Mouse (Mus musculus) lung, adult 2 months (tissue): ENCODE measurements at regions not wholly inside any gene's neighbourhood (a gene's known extent, or its start where the extent isn't known, plus 50 kb on each side); places are given as distances from the start of the nearest gene placed in this dataset.

Experiments used
- DNase-seq: peaks from one replicate; pipeline ENCODE4 v3.0.0; 2022
- H3K4me1 ChIP-seq: fragments of 200-500 bp; 2 replicates; pipeline ENCODE4 v1.6.1; 2011; ENCODE audit warnings: low read length; ENCODE audit not compliant: control insufficient read depth, insufficient read depth
- H3K4me3 ChIP-seq: fragments of 200-500 bp; replicated peaks from 2 replicates; pipeline ENCODE3; 2011; ENCODE audit warnings: low read depth, mild to moderate bottlenecking, control low read depth, low read length; ENCODE audit errors: extremely low read depth
- CTCF ChIP-seq: fragments of 200-500 bp; IDR thresholded peaks from 2 replicates; pipeline ENCODE4 v1.5.1; 2011; ENCODE audit warnings: mild to moderate bottlenecking, low read length, control low read depth; ENCODE audit not compliant: insufficient read depth
- POLR2A ChIP-seq: fragments of 200-500 bp; IDR thresholded peaks from 2 replicates; pipeline ENCODE4 v1.6.1; 2011; ENCODE audit warnings: low read depth, mild to moderate bottlenecking, control low read depth, low read length, borderline replicate concordance; ENCODE audit errors: extremely low read depth
- WGBS: fragments of 180-500 bp; shearing (Covaris S2); methylation state at CpG from one replicate; pipeline ENCODE4 v1.1.7; 2018; 5-methylcytosine and 5-hydroxymethylcytosine counted together

GRCm38 (mm10) chr10:17374047-17374446 lies 349.0 kb upstream of the Cited2 start:
- no peak for DNase-seq
- WGBS, result 70% methylated on average over 2 of the region's 2 CpGs
- TF ChIP-seq POLR2A (no peak), CTCF (no peak)
- Histone ChIP-seq H3K4me1 (no peaks in the 10 kb centered on the region), H3K4me3 (no peak overlapping the region)

GRCm38 (mm10) chr10:17382990-17383389 lies 340.0 kb upstream of the Cited2 start:
- 76% methylated on average over 6 of the region's 6 CpGs for WGBS
- TF ChIP-seq CTCF (no peak), POLR2A (no peak)
- Histone ChIP-seq H3K4me1 (no peaks in the 10 kb centered on the region), H3K4me3 (no peak overlapping the region)
- no peak for DNase-seq

- no peak overlapping the region for H3K4me3 ChIP-seq
- 41% methylated on average over 1 of the region's 1 CpGs for WGBS
- H3K4me1 ChIP-seq, result no peaks in the 10 kb centered on the region
- no peak for TF ChIP-seq POLR2A
- no peak for TF ChIP-seq CTCF
- no peak for DNase-seq
These were observed 337.8 kb upstream of the Cited2 start for GRCm38 (mm10) chr10:17385181-17385580.

GRCm38 (mm10) chr10:17387296-17387695 lies 335.7 kb upstream of the Cited2 start:
- DNase-seq, result no peak
- no peaks in the 10 kb centered on the region for H3K4me1 ChIP-seq
- TF ChIP-seq POLR2A (no peak), CTCF (no peak)
- no peak overlapping the region for H3K4me3 ChIP-seq
- 63% methylated on average over 4 of the region's 4 CpGs for WGBS

- no peak for DNase-seq
- TF ChIP-seq POLR2A, result no peak
- WGBS, result 91% methylated on average over 8 of the region's 8 CpGs
- Histone ChIP-seq H3K4me1 (no peaks in the 10 kb centered on the region), H3K4me3 (no peak overlapping the region)
These were observed 327.4 kb upstream of the Cited2 start for GRCm38 (mm10) chr10:17395495-17396224.

GRCm38 (mm10) chr10:17403899-17404298 lies 319.1 kb upstream of the Cited2 start:
- TF ChIP-seq CTCF (no peak), POLR2A (no peak)
- DNase-seq, result no peak
- peaks cover 2% of the 10 kb centered on the region; the same call in 1 of the 2 replicates for H3K4me1 ChIP-seq
- H3K4me3 ChIP-seq, result no peak overlapping the region

GRCm38 (mm10) chr10:17407854-17408606 lies 315.0 kb upstream of the Cited2 start:
- no peak overlapping the region for H3K4me3 ChIP-seq
- no peak for DNase-seq
- WGBS, result 39% methylated on average over 2 of the region's 2 CpGs

GRCm38 (mm10) chr10:17408781-17409180 lies 314.2 kb upstream of the Cited2 start:
- TF ChIP-seq POLR2A (no peak), CTCF (no peak)
- Histone ChIP-seq H3K4me3 (no peak overlapping the region), H3K4me1 (peaks cover 2% of the 10 kb centered on the region; the same call in 1 of the 2 replicates)
- 40% methylated on average over 1 of the region's 1 CpGs for WGBS
- DNase-seq, result no peak

More at GRCm38 (mm10) chr10:17407854-17408606, 315.0 kb upstream of the Cited2 start:
- H3K4me1 ChIP-seq, result peaks cover 2% of the 10 kb centered on the region; the same call in 1 of the 2 replicates
- TF ChIP-seq POLR2A, result no peak
- TF ChIP-seq CTCF, result no peak

GRCm38 (mm10) chr10:17411300-17411987 lies 311.6 kb upstream of the Cited2 start:
- Histone ChIP-seq H3K4me3 (no peak overlapping the region), H3K4me1 (peaks cover 2% of the 10 kb centered on the region; the same call in 1 of the 2 replicates)
- peak; percentile 12 for DNase-seq
- 41% methylated on average over 4 of the region's 4 CpGs for WGBS
- TF ChIP-seq POLR2A, result no peak
- TF ChIP-seq CTCF, result no peak

- TF ChIP-seq POLR2A (no peak), CTCF (no peak)
- WGBS, result 88% methylated on average over 3 of the region's 3 CpGs
- DNase-seq, result no peak
These were observed 307.9 kb upstream of the Cited2 start for GRCm38 (mm10) chr10:17415112-17415511.

More at GRCm38 (mm10) chr10:17415112-17415511, 307.9 kb upstream of the Cited2 start:
- Histone ChIP-seq H3K4me3 (no peak overlapping the region), H3K4me1 (peaks cover 2% of the 10 kb centered on the region; the same call in 1 of the 2 replicates)
